Mouse (Mus musculus) C2C12 (cell line): ENCODE results near the gene Mgst3.

Experiments
- CTCF ChIP-seq: IDR thresholded peaks from one replicate; pipeline ENCODE4 v1.5.1; 2011; ENCODE audit not compliant: control insufficient read depth, insufficient read depth, insufficient read length
- MAX ChIP-seq: IDR thresholded peaks from one replicate; pipeline ENCODE4 v1.6.1; 2011; ENCODE audit warnings: mild to moderate bottlenecking, control low read depth
- MYOD1 ChIP-seq: IDR thresholded peaks from one replicate; pipeline ENCODE4 v1.6.1; 2011; ENCODE audit warnings: low read depth; ENCODE audit not compliant: control insufficient read depth, insufficient read length

GRCm38 (mm10) chr1:167372739-167373138, 20.9 kb downstream of the Mgst3 start:
- TF ChIP-seq CTCF (no peak), MYOD1 (no peak), MAX (no peak)
